Mouse (Mus musculus): Measurements from ENCODE around the gene Slc5a5. TPM values are rescaled to one million over a fixed set of nuclear protein-coding genes. Genes with fewer than 3 reads are reported as not detected.
A peak's percentile ranks its signal among the peaks of the same experiment; 100 is the strongest.

The Slc5a5 gene
- polyA plus RNA-seq, 1 experiment, result 3.0 TPM

DNA sequence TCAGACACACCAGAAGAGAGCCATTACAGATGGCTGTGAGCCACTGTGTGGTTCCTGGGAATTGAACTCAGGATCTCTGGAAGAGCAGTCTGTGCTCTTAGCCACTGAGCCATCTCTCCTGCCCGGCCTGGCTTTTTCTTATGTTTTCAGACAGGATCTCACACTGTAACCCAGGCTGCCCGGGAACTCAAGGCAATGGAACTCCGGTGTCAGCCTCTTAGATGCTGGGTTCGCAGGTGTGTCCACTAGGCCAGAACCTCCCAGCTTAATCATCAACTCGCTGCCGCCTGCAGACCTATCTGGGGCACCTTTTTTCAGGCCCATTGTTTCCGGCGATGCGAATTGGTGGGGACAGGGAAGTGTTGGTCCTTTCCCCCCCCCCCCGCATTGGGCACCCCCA, 52.0 kb downstream of the Slc5a5 start:
- no peak overlapping the region for H3K4me3 ChIP-seq
- no peaks in the 10 kb centered on the region for H3K27me3 ChIP-seq (ENCODE audit: control insufficient read depth, insufficient read depth, insufficient read length)
- H3K79me2 ChIP-seq (ENCODE audit: control insufficient read depth, insufficient read depth), result no peaks in the 10 kb centered on the region
- H3K36me3 ChIP-seq (ENCODE audit: control insufficient read depth, insufficient read depth), result no peaks in the 10 kb centered on the region
- H3ac ChIP-seq (ENCODE audit: control insufficient read depth, insufficient read length), result no peak overlapping the region
- TF ChIP-seq CEBPB (IDR thresholded peaks at IDR 0.05; ENCODE audit: insufficient read depth, poor library complexity, severe bottlenecking) (no peak), REST (IDR thresholded peaks at IDR 0.05; ENCODE audit: insufficient read depth, insufficient read length) (no peak), MAX (IDR thresholded peaks at IDR 0.05; ENCODE audit: low read depth) (no peak), MYOG (IDR thresholded peaks at IDR 0.05; ENCODE audit: control insufficient read depth in 1 of 3, insufficient read depth in 1 of 3, insufficient read length in 2 of 3, low read depth in 2 of 3) (no peak), MYOD1 (IDR thresholded peaks at IDR 0.05; ENCODE audit: control insufficient read depth in 1 of 3, insufficient read length in 2 of 3, low read depth in 2 of 3) (no peak)
- no peak overlapping the region for H3K4me2 ChIP-seq (ENCODE audit: low read depth)

DNA sequence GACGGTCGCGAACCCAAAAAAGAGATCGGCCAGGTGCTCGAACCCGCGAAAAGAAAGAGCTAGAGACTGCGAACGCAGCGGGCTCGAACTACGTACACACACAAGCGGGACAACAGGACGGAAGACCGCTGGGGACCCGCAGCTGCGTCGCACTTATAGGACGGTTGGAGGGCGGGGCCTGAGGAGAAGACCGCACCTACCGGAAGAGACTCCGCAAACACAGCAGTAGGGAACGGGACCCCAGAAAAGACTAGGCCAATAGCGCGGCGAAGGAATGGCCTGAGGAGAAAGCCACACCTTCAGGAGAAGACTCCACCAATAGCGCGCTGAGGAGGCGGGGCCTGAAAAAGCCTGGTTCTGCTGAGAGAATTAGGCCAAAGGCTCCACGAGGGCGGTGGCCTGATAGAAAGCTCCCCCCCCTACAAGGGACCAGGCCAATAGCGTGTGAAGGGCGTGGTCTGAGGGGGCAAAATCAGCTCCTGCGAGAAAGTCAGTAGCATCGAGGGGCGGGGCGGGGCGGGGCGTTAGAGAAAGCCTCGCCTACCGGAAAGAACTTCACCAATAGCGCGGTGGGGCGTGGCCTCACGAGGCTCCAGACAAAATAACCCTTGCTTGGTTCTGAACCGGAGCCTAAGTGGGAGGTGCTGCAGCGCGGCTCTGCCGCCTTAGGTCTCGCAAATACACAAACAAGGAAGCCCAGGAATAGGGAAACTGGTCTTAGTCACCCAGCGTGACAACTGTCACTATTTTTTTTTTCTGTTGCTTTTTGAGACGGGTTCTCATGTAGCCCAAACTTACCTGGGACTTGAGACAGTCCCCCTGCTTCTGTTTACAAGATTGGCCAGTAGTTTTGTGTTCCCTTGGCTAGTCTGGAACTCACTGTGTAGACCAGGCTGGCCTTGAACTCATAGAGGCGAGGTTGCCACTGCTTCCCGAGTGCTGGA, 52.9 kb downstream of the Slc5a5 start, which contains the start of gene Arrdc2:
TSS of gene Arrdc2 (minus strand) at position 313 of the 944 bp plus-strand sequence.
- Histone ChIP-seq H3K36me3 (ENCODE audit: control insufficient read depth, insufficient read depth) (no peaks in the 10 kb centered on the region), H3K79me2 (ENCODE audit: control insufficient read depth, insufficient read depth) (no peaks in the 10 kb centered on the region), H3K4me2 (ENCODE audit: low read depth) (peak within 1 kb of the TSS; percentile 93), H3ac (ENCODE audit: control insufficient read depth, insufficient read length) (peak within 1 kb of the TSS; percentile 64), H3K27me3 (ENCODE audit: control insufficient read depth, insufficient read depth, insufficient read length) (no peaks in the 10 kb centered on the region), H3K4me3 (peak within 1 kb of the TSS; percentile 50)
- TF ChIP-seq E2F4 (IDR thresholded peaks at IDR 0.05; ENCODE audit: insufficient read depth), result no peak
- TF ChIP-seq POLR2A (IDR thresholded peaks at IDR 0.05; ENCODE audit: insufficient read length, low read depth), result peak; percentile 99
- no peak for TF ChIP-seq USF1 (IDR thresholded peaks at IDR 0.05; ENCODE audit: low read depth)
- no peak for TF ChIP-seq REST (IDR thresholded peaks at IDR 0.05; ENCODE audit: insufficient read depth, insufficient read length)
- TF ChIP-seq TCF3 (IDR thresholded peaks at IDR 0.05; ENCODE audit: insufficient read length, low read depth), result no peak
- TF ChIP-seq SRF (IDR thresholded peaks at IDR 0.05; ENCODE audit: control insufficient read depth, insufficient read length, low read depth), result peak; percentile 55
- TF ChIP-seq MYOD1 (IDR thresholded peaks at IDR 0.05; ENCODE audit: control insufficient read depth in 1 of 3, insufficient read length in 2 of 3, low read depth in 2 of 3), result peak in 1 of 3 experiments; percentile 52
- no peak for TF ChIP-seq MAX (IDR thresholded peaks at IDR 0.05; ENCODE audit: low read depth)
- peak in 1 of 3 experiments; percentile 73 for TF ChIP-seq MYOG (IDR thresholded peaks at IDR 0.05; ENCODE audit: control insufficient read depth in 1 of 3, insufficient read depth in 1 of 3, insufficient read length in 2 of 3, low read depth in 2 of 3)
- TF ChIP-seq POLR2AphosphoS2 (IDR thresholded peaks at IDR 0.05; ENCODE audit: insufficient read length, low read depth), result peak; percentile 99

GRCm38 (mm10) chr8:70838654-70839407, 53.7 kb downstream of the Slc5a5 start:
- TF ChIP-seq MYOD1 (IDR thresholded peaks at IDR 0.05; ENCODE audit: control insufficient read depth in 1 of 3, insufficient read length in 2 of 3, low read depth in 2 of 3) (no peak), POLR2AphosphoS2 (IDR thresholded peaks at IDR 0.05; ENCODE audit: insufficient read length, low read depth) (no peak), REST (IDR thresholded peaks at IDR 0.05; ENCODE audit: insufficient read depth, insufficient read length) (no peak), MAX (IDR thresholded peaks at IDR 0.05; ENCODE audit: low read depth) (no peak), CEBPB (IDR thresholded peaks at IDR 0.05; ENCODE audit: insufficient read depth, poor library complexity, severe bottlenecking) (no peak), TCF12 (IDR thresholded peaks at IDR 0.05; ENCODE audit: insufficient read depth, poor library complexity, severe bottlenecking) (no peak), TCF3 (IDR thresholded peaks at IDR 0.05; ENCODE audit: insufficient read length, low read depth) (no peak), USF1 (IDR thresholded peaks at IDR 0.05; ENCODE audit: low read depth) (no peak), MYOG (IDR thresholded peaks at IDR 0.05; ENCODE audit: control insufficient read depth in 1 of 3, insufficient read depth in 1 of 3, insufficient read length in 2 of 3, low read depth in 2 of 3) (no peak), POLR2A (IDR thresholded peaks at IDR 0.05; ENCODE audit: insufficient read length, low read depth) (no peak), SRF (IDR thresholded peaks at IDR 0.05; ENCODE audit: control insufficient read depth, insufficient read length, low read depth) (no peak), E2F4 (IDR thresholded peaks at IDR 0.05; ENCODE audit: insufficient read depth) (no peak)

GRCm38 (mm10) chr8:70836666-70837065, 55.9 kb downstream of the Slc5a5 start:
- Histone ChIP-seq H3K4me3 (no peak overlapping the region), H3ac (ENCODE audit: control insufficient read depth, insufficient read length) (no peak overlapping the region), H3K4me2 (ENCODE audit: low read depth) (no peak overlapping the region), H3K36me3 (ENCODE audit: control insufficient read depth, insufficient read depth) (no peaks in the 10 kb centered on the region), H3K27me3 (ENCODE audit: control insufficient read depth, insufficient read depth, insufficient read length) (no peaks in the 10 kb centered on the region), H3K79me2 (ENCODE audit: control insufficient read depth, insufficient read depth) (no peaks in the 10 kb centered on the region)
- no peak for TF ChIP-seq MYOG (IDR thresholded peaks at IDR 0.05; ENCODE audit: control insufficient read depth in 1 of 3, insufficient read depth in 1 of 3, insufficient read length in 2 of 3, low read depth in 2 of 3)
- no peak for TF ChIP-seq E2F4 (IDR thresholded peaks at IDR 0.05; ENCODE audit: insufficient read depth)
- no peak for TF ChIP-seq MYOD1 (IDR thresholded peaks at IDR 0.05; ENCODE audit: control insufficient read depth in 1 of 3, insufficient read length in 2 of 3, low read depth in 2 of 3)
- TF ChIP-seq POLR2A (IDR thresholded peaks at IDR 0.05; ENCODE audit: insufficient read length, low read depth), result no peak
- no peak for TF ChIP-seq POLR2AphosphoS2 (IDR thresholded peaks at IDR 0.05; ENCODE audit: insufficient read length, low read depth)
- no peak for TF ChIP-seq TCF12 (IDR thresholded peaks at IDR 0.05; ENCODE audit: insufficient read depth, poor library complexity, severe bottlenecking)
- no peak for TF ChIP-seq SRF (IDR thresholded peaks at IDR 0.05; ENCODE audit: control insufficient read depth, insufficient read length, low read depth)
- TF ChIP-seq USF1 (IDR thresholded peaks at IDR 0.05; ENCODE audit: low read depth), result no peak
- no peak for TF ChIP-seq MAX (IDR thresholded peaks at IDR 0.05; ENCODE audit: low read depth)
- no peak for TF ChIP-seq CEBPB (IDR thresholded peaks at IDR 0.05; ENCODE audit: insufficient read depth, poor library complexity, severe bottlenecking)
- TF ChIP-seq REST (IDR thresholded peaks at IDR 0.05; ENCODE audit: insufficient read depth, insufficient read length), result no peak

More at GRCm38 (mm10) chr8:70838654-70839407, 53.7 kb downstream of the Slc5a5 start:
- no peaks in the 10 kb centered on the region for H3K79me2 ChIP-seq (ENCODE audit: control insufficient read depth, insufficient read depth)
- H3K27me3 ChIP-seq (ENCODE audit: control insufficient read depth, insufficient read depth, insufficient read length), result no peaks in the 10 kb centered on the region
- peak overlapping the region; percentile 64 for H3ac ChIP-seq (ENCODE audit: control insufficient read depth, insufficient read length)
- peak overlapping the region; percentile 50 for H3K4me3 ChIP-seq
- H3K4me2 ChIP-seq (ENCODE audit: low read depth), result peak overlapping the region; percentile 93
- H3K36me3 ChIP-seq (ENCODE audit: control insufficient read depth, insufficient read depth), result no peaks in the 10 kb centered on the region
